Mouse (Mus musculus) CH12.LX (cell line): ENCODE results near the gene Tns2. TPM values are rescaled to one million over a fixed set of nuclear protein-coding genes. Genes with fewer than 3 reads are reported as not detected.

Source experiments
- DNase-seq: peaks from one replicate; pipeline ENCODE4 v3.0.0-alpha.2; 2013; ENCODE audit errors: extremely low read depth
- H3K27ac ChIP-seq: 2 replicates; pipeline ENCODE4 v1.5.1; 2012; ENCODE audit warnings: low read depth, mild to moderate bottlenecking, control low read depth, moderate library complexity; ENCODE audit not compliant: insufficient read depth
- H3K27me3 ChIP-seq: replicated peaks from 2 replicates; pipeline ENCODE3; 2012; ENCODE audit warnings: inconsistent platforms
- H3K36me3 ChIP-seq, 2 experiments: replicated peaks in 1 of 2; 2 replicates each; pipeline versions ENCODE3 to v1.6.1; 2012; ENCODE audit warnings: inconsistent platforms in 1 of 2, low read length in 1 of 2, mild to moderate bottlenecking in 1 of 2, mixed read lengths in 1 of 2, moderate library complexity in 1 of 2; ENCODE audit not compliant: control insufficient read depth in 1 of 2, insufficient read depth in 1 of 2
- H3K4me1 ChIP-seq, 2 experiments: 2 replicates each; pipeline ENCODE4 v1.6.1; 2012; ENCODE audit warnings: inconsistent platforms in 1 of 2, moderate library complexity in 1 of 2; ENCODE audit not compliant: insufficient read depth in 2 of 2, control insufficient read depth in 1 of 2
- H3K4me2 ChIP-seq: 2 replicates; pipeline ENCODE4 v1.6.1; 2012; ENCODE audit warnings: low read depth, mild to moderate bottlenecking, control low read depth; ENCODE audit not compliant: poor library complexity, insufficient read depth, severe bottlenecking
- H3K4me3 ChIP-seq, 3 experiments: fragments of 150-350 bp in 1 of 3; sonication (generic) in 1 of 3; replicated peaks in 1 of 3; 2 replicates each; pipeline versions ENCODE3 to v1.5.1; 2011 to 2012; ENCODE audit warnings: low read depth in 2 of 3, low read length in 2 of 3, mild to moderate bottlenecking in 2 of 3, moderate library complexity in 2 of 3, control low read depth in 1 of 3, improper control_type of control experiment in 1 of 3, inconsistent platforms in 1 of 3, mixed read lengths in 1 of 3; ENCODE audit not compliant: poor library complexity in 1 of 3
- H3K79me2 ChIP-seq: replicated peaks from 2 replicates; pipeline ENCODE4 v1.6.1; 2012; ENCODE audit warnings: mild to moderate bottlenecking, moderate library complexity; ENCODE audit not compliant: control insufficient read depth, poor library complexity, insufficient read depth, severe bottlenecking; ENCODE audit errors: extremely low read depth
- H3K9ac ChIP-seq: 2 replicates; pipeline ENCODE4 v1.6.1; 2012; ENCODE audit warnings: low read depth, mild to moderate bottlenecking, control low read depth, moderate library complexity; ENCODE audit not compliant: insufficient read depth
- H3K9me3 ChIP-seq: replicated peaks from 2 replicates; pipeline ENCODE3; 2012; ENCODE audit warnings: low read length, inconsistent platforms, mixed read lengths
- BHLHE40 ChIP-seq: IDR thresholded peaks from 2 replicates; pipeline ENCODE4 v1.6.1; 2011; ENCODE audit warnings: mild to moderate bottlenecking, low read depth, low read length, improper control_type of control experiment
- CHD1 ChIP-seq: IDR thresholded peaks from 2 replicates; pipeline ENCODE4 v1.6.1; 2012; ENCODE audit warnings: low read depth, low read length, improper control_type of control experiment, inconsistent platforms
- CHD2 ChIP-seq: IDR thresholded peaks from 2 replicates; pipeline ENCODE4 v1.6.1; 2011; ENCODE audit warnings: low read length, improper control_type of control experiment
- CTCF ChIP-seq, 2 experiments: IDR thresholded peaks in 1 of 2; conservative IDR thresholded peaks in 1 of 2; 2 replicates each; pipeline ENCODE4 v1.5.1; 2011 to 2012; ENCODE audit warnings: low read depth in 2 of 2, low read length in 2 of 2, improper control_type of control experiment in 1 of 2, inconsistent platforms in 1 of 2, mild to moderate bottlenecking in 1 of 2, moderate library complexity in 1 of 2
- E2F4 ChIP-seq: IDR thresholded peaks from 2 replicates; pipeline ENCODE4 v1.6.1; 2011; ENCODE audit warnings: low read depth, low read length, improper control_type of control experiment; ENCODE audit not compliant: insufficient replicate concordance
- ELF1 ChIP-seq: IDR thresholded peaks from 2 replicates; pipeline ENCODE4 v1.6.1; 2014; ENCODE audit warnings: low read depth, mild to moderate bottlenecking, inconsistent platforms, low read length, improper control_type of control experiment
- JUN ChIP-seq: IDR thresholded peaks from 2 replicates; pipeline ENCODE4 v1.6.1; 2011; ENCODE audit warnings: low read depth, mild to moderate bottlenecking, low read length, improper control_type of control experiment, moderate library complexity; ENCODE audit not compliant: insufficient read depth
- JUND ChIP-seq: conservative IDR thresholded peaks from 2 replicates; pipeline ENCODE4 v1.6.1; 2011; ENCODE audit warnings: low read depth, low read length, improper control_type of control experiment
- KAT2A ChIP-seq: IDR thresholded peaks from 2 replicates; pipeline ENCODE4 v1.6.1; 2012; ENCODE audit warnings: low read length, improper control_type of control experiment, inconsistent platforms; ENCODE audit not compliant: insufficient replicate concordance
- MAZ ChIP-seq: IDR thresholded peaks from 2 replicates; pipeline ENCODE4 v1.6.1; 2012; ENCODE audit warnings: low read depth, mild to moderate bottlenecking, inconsistent platforms, low read length, improper control_type of control experiment, moderate library complexity
- MEF2A ChIP-seq: IDR thresholded peaks from 2 replicates; pipeline ENCODE4 v1.6.1; 2014; ENCODE audit warnings: low read depth, mild to moderate bottlenecking, inconsistent platforms, low read length, improper control_type of control experiment, borderline replicate concordance
- MXI1 ChIP-seq: IDR thresholded peaks from 2 replicates; pipeline ENCODE4 v1.6.1; 2011; ENCODE audit warnings: mild to moderate bottlenecking, low read depth, low read length, improper control_type of control experiment
- MYC ChIP-seq: IDR thresholded peaks from 2 replicates; pipeline ENCODE4 v1.6.1; 2011; ENCODE audit warnings: low read depth, mild to moderate bottlenecking, improper control_type of control experiment, low read length
- PAX5 ChIP-seq: IDR thresholded peaks from 2 replicates; pipeline ENCODE4 v1.6.1; 2012; ENCODE audit warnings: low read length, inconsistent platforms, mixed read lengths
- POLR2A ChIP-seq: IDR thresholded peaks from 2 replicates; pipeline ENCODE4 v1.6.1; 2011; ENCODE audit warnings: low read depth, mild to moderate bottlenecking, improper control_type of control experiment, low read length
- POLR2AphosphoS2 ChIP-seq: IDR thresholded peaks from 2 replicates; pipeline ENCODE4 v1.6.1; 2011; ENCODE audit warnings: low read depth, low read length, improper control_type of control experiment
- RAD21 ChIP-seq: IDR thresholded peaks from 2 replicates; pipeline ENCODE4 v1.6.1; 2011; ENCODE audit warnings: low read depth, mild to moderate bottlenecking, low read length, improper control_type of control experiment, moderate library complexity
- SIN3A ChIP-seq: IDR thresholded peaks from 2 replicates; pipeline ENCODE4 v1.6.1; 2012; ENCODE audit warnings: low read length, improper control_type of control experiment, inconsistent platforms
- SMC3 ChIP-seq: IDR thresholded peaks from 2 replicates; pipeline ENCODE4 v1.6.1; 2011; ENCODE audit warnings: low read depth, low read length, improper control_type of control experiment
- TCF12 ChIP-seq: IDR thresholded peaks from 2 replicates; pipeline ENCODE4 v1.6.1; 2014; ENCODE audit warnings: low read depth, mild to moderate bottlenecking, inconsistent platforms, low read length, improper control_type of control experiment
- USF1 ChIP-seq: IDR thresholded peaks from 2 replicates; pipeline ENCODE4 v1.6.1; 2014; ENCODE audit warnings: low read depth, mild to moderate bottlenecking, inconsistent platforms, low read length, improper control_type of control experiment
- USF2 ChIP-seq: conservative IDR thresholded peaks from 2 replicates; pipeline ENCODE4 v1.6.1; 2011; ENCODE audit warnings: low read depth, low read length, improper control_type of control experiment
- ZC3H11A ChIP-seq: IDR thresholded peaks from 2 replicates; pipeline ENCODE4 v1.6.1; 2012; ENCODE audit warnings: low read depth, mild to moderate bottlenecking, inconsistent platforms, low read length, improper control_type of control experiment
- ZKSCAN1 ChIP-seq: IDR thresholded peaks from 2 replicates; pipeline ENCODE4 v1.6.1; 2012; ENCODE audit warnings: low read depth, inconsistent platforms, low read length, improper control_type of control experiment, borderline replicate concordance
- ZNF384 ChIP-seq: IDR thresholded peaks from 2 replicates; pipeline ENCODE4 v1.6.1; 2012; ENCODE audit warnings: low read depth, low read length, improper control_type of control experiment, inconsistent platforms
- dilution Hi-C: fragments of 300-500 bp; cut with MboI; formaldehyde crosslinking; loops from 2 replicates; pipeline ENCODE4 v1.14.3; 2020; ENCODE audit warnings: low sequenced_read_pairs; ENCODE audit not compliant: extremely low pct_unique_long_range_greater_than_20kb, extremely low pct_ligation_motif_present
- in situ Hi-C: fragments of 300-500 bp; cut with MboI; formaldehyde crosslinking; loops from 3 replicates; pipeline ENCODE4 v1.14.3; 2019; ENCODE audit warnings: low sequenced_read_pairs, low pct_ligation_motif_present, low pct_unique_long_range_greater_than_20kb, mixed read lengths
- polyA plus RNA-seq: library from polyadenylated mRNA; unstranded; fragments of >175 nt; gene quantifications from 2 replicates; pipeline ENCODE4 v1.2.1, GENCODE M21; 2012; ENCODE audit warnings: low read depth; ENCODE audit not compliant: insufficient read length
- total RNA-seq, 2 experiments: library from RNA; depleted of rRNA; stranded (reverse); fragments of 300-350 nt in 1 of 2; fragments of >200 nt in 1 of 2; gene quantifications; 2 replicates each; pipeline ENCODE4 v1.2.3; 2012 to 2014

Tns2 gene
- total and polyA plus RNA-seq, 3 experiments, result 0.13 to 0.34 TPM; not detected in 1

DNA sequence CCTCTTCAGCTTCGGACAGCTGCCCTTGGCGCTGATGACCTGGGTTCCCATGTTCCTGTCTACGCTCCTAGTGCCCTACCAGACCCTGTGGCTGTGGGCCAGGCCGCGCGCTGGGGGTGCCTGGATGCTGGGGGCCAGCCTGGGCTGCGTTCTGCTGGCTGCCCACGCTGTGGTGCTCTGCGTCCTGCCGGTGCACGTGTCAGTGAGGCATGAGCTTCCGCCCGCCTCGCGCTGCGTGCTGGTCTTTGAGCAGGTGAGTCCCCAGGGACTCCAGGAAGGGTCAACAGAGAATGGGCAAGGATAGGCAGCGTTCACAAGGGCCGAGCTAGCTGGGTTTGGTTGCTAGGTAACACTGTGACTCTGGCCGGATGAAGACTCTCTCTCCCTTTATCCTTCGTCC is 56.6 kb downstream of the Tns2 start:
- DNase-seq, result no peak
- TF ChIP-seq ZC3H11A, result no peak
- TF ChIP-seq MYC, result no peak
- TF ChIP-seq MEF2A, result no peak
- TF ChIP-seq POLR2A, result no peak
- no peak for TF ChIP-seq KAT2A
- no peak for TF ChIP-seq MXI1
- TF ChIP-seq JUN, result no peak
- TF ChIP-seq USF1, result no peak
- no peak for TF ChIP-seq MAZ
- TF ChIP-seq USF2, result no peak
- no peak for TF ChIP-seq SMC3
- TF ChIP-seq CHD1, result no peak
- no peak for TF ChIP-seq RAD21
- no peak for TF ChIP-seq E2F4
- TF ChIP-seq BHLHE40, result no peak
- no peak for TF ChIP-seq ELF1
- no peak for TF ChIP-seq JUND
- TF ChIP-seq, all 38 proteins: peak for 0
- peaks cover 0 to 5% of the 10 kb centered on the region in 2 experiments; a peak in 2 of 4 replicates for H3K4me1 ChIP-seq
- no peaks in the 10 kb centered on the region for H3K9me3 ChIP-seq
- peaks cover 3 to 60% of the 10 kb centered on the region in 2 experiments for H3K36me3 ChIP-seq
- H3K27ac ChIP-seq, result no peak overlapping the region
- no peak overlapping the region for H3K4me3 ChIP-seq
- H3K79me2 ChIP-seq, result no peaks in the 10 kb centered on the region
- no peak overlapping the region for H3K9ac ChIP-seq
- no peaks in the 10 kb centered on the region for H3K27me3 ChIP-seq
- in situ Hi-C loops, result no loop called here
- dilution Hi-C loops, result no loop called here
- H3K4me2 ChIP-seq, result no peak overlapping the region

DNA sequence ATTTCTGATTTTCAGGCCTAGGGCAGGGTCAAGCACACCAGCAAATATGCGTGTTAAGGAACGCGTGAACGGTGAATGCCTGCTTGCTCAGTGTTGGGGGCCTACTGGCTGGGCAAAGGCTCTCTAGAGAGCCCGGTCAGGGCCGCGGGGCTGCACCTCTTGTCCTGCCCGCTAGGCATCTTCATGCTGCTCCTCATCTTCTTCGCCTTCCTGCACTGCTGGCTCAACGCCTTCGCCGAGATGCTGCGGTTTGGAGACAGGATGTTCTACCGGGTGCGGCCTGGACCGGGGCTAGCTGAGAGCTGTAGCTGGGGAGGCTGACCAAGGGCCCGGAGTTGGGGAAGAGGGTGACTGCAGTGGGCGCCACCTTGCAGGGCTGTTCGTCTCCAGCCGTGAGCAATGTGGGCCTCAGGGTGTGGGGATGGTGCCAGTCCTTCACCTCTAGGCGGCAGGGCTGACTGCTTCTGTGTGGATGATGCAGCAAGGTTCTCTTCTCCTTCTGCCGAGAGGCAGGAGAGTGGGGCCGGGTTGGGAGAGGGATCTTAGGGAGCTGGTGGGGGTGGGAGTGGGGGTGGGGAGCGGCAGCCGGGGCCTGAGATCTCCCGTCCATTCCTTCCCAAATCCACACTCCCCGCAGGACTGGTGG is 60.3 kb downstream of the Tns2 start:
- H3K9ac ChIP-seq, result no peak overlapping the region
- TF ChIP-seq ZC3H11A (no peak), ZKSCAN1 (no peak), USF1 (no peak), ELF1 (no peak), CHD2 (no peak), KAT2A (no peak), MEF2A (no peak), POLR2AphosphoS2 (no peak), PAX5 (no peak), TCF12 (no peak), E2F4 (no peak), ZNF384 (no peak), CHD1 (no peak), SIN3A (no peak), CTCF (conservative IDR thresholded peaks at IDR 0.05 in 1 of 2, IDR thresholded peaks at IDR 0.05 in 1 of 2; ENCODE audit: low read depth in 2 of 2, low read length in 2 of 2) (no peak)
- H3K4me3 ChIP-seq, result no peak overlapping the region
- peaks cover 0 to 5% of the 10 kb centered on the region in 2 experiments; a peak in 2 of 4 replicates for H3K4me1 ChIP-seq
- peaks cover 0 to 46% of the 10 kb centered on the region in 2 experiments for H3K36me3 ChIP-seq
- peaks cover 5% of the 10 kb centered on the region for H3K27me3 ChIP-seq
- H3K9me3 ChIP-seq, result no peaks in the 10 kb centered on the region
- dilution Hi-C loops, result no loop called here
- in situ Hi-C loops, result no loop called here
- no peak for DNase-seq
- no peak overlapping the region for H3K27ac ChIP-seq
- no peak overlapping the region for H3K4me2 ChIP-seq
- H3K79me2 ChIP-seq, result no peaks in the 10 kb centered on the region
